Mouse (Mus musculus): ENCODE data around the gene Tmem169.

DNA sequence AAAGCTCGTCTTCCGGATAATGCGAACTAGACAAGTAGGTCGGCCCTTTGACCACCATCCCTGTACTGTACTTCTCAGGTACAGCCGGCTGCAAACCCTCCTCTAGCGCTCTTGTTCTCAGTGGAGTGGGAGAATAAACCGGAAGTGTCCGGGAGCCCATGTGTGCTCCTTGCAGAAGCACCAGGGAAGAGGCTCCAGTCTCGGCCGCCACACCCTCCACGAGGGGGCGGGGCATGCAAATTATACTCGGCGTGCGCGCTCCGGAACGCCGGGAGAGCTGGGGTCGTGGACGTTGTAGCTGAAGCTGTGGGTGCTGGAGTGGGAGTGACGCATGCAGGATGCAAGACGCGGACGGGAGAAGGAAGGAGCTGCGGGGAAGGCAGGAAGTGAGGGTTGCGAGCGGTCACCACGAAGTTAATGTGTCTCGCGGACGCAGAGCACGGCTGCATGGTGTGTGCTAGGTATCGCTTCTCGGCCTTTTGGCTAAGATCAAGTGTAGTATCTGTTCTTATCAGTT, 29.6 kb upstream of the Tmem169 start:
- TF ChIP-seq CTCF (IDR thresholded peaks at IDR 0.05) (peak; percentile 46), EP300 (IDR thresholded peaks at IDR 0.05) (no peak)
